Comparison of ENCODE assay signal across 8 mouse cellular contexts in the genomic region with DNA sequence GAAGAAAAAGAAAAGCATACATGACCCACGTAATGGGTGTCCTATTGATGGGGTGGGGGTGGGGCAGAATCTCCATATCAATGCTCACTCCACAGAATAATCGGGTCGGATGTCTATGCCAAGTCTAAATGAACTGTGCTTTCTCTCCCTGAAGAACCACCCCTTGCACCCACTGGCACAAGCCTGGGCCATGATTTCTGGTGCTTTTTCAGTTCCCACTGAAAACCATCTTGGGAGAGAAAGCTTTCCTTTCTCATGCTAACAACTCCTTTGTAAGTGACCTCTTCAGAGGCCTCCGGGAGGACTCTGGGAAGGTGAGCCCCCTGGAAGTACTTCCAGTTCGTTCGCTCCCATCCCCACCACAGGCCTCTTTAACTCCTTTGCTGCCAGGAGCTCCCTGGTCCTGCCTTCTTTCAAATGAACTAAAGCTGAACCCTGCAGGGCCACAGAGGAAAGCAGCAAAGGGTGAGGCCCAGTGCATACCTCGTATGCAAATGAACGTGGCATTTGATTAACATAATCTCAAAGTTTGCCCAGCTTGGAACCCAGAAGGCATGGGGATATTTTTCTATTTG.
DNase-seq lines count a peak whose midpoint lies in the region; ATAC-seq lines count a peak whose summit lies in the region.
"Had no signal": no experiment of that assay in that cellular context is flagged by ENCODE, and none has a peak within 500 bp of the region (broad histone marks: within the 10 kb centered on the region; RNA-seq: fewer than 3 reads in every experiment).

No protein-coding gene starts in this region.

- H3K27ac ChIP-seq in embryonic facial prominence, embryonic 15.5 days (replicated peaks), result peak overlapping the region; percentile 82
- peak overlapping the region; percentile 62 for H3K27ac ChIP-seq in limb, embryonic 11.5 days (replicated peaks; ENCODE audit: low read depth, low read length)
- peak overlapping the region; percentile 89 for H3K27ac ChIP-seq in stomach, embryonic 16.5 days (ENCODE audit: low read length)
- H3K27ac ChIP-seq: macrophage had no signal

- no peaks in the 10 kb centered on the region for H3K27me3 ChIP-seq in embryonic facial prominence, embryonic 15.5 days
- H3K27me3 ChIP-seq in limb, embryonic 11.5 days (ENCODE audit: control insufficient read depth, insufficient read depth, low read length), result no peaks in the 10 kb centered on the region
- H3K27me3 ChIP-seq in stomach, embryonic 16.5 days (ENCODE audit: control insufficient read depth, insufficient read depth, low read length), result no peaks in the 10 kb centered on the region

- H3K4me1 ChIP-seq in embryonic facial prominence, embryonic 15.5 days, result peaks cover 70% of the 10 kb centered on the region
- H3K4me1 ChIP-seq in limb, embryonic 11.5 days (ENCODE audit: control insufficient read depth, insufficient read depth, low read length), result peaks cover 69% of the 10 kb centered on the region
- H3K4me1 ChIP-seq in stomach, embryonic 16.5 days (ENCODE audit: control insufficient read depth, insufficient read depth, low read length), result peaks cover 59% of the 10 kb centered on the region

- no peak overlapping the region for H3K4me3 ChIP-seq in embryonic facial prominence, embryonic 15.5 days (replicated peaks)
- H3K4me3 ChIP-seq in limb, embryonic 11.5 days (ENCODE audit: low read depth, low read length), result no peak overlapping the region
- H3K4me3 ChIP-seq in stomach, embryonic 16.5 days (replicated peaks; ENCODE audit: low read length), result no peak overlapping the region

- peak; percentile 73 for DNase-seq in retina, postnatal 1 day
- no peak for DNase-seq in retina, embryonic 14.5 days (ENCODE audit: low spot score)
- no peak for DNase-seq in limb, embryonic 11.5 days (ENCODE audit: low spot score)
- no peak for DNase-seq in natural killer cell, adult 2 months (ENCODE audit: low spot score in 2 of 2)
- no peak for DNase-seq in cerebellum, adult 11 months

- no peaks in the 10 kb centered on the region for H3K36me3 ChIP-seq in embryonic facial prominence, embryonic 15.5 days
- no peaks in the 10 kb centered on the region; the same call in 1 of the 2 replicates for H3K36me3 ChIP-seq in limb, embryonic 11.5 days (ENCODE audit: control insufficient read depth, insufficient read depth, low read length)
- no peaks in the 10 kb centered on the region for H3K36me3 ChIP-seq in stomach, embryonic 16.5 days (ENCODE audit: control insufficient read depth, insufficient read depth, low read length)

- WGBS in embryonic facial prominence, embryonic 15.5 days, result 16% methylated on average over 8 of the region's 8 CpGs
- 6% methylated on average over 8 of the region's 8 CpGs for WGBS in limb, embryonic 11.5 days
- 12% methylated on average over 8 of the region's 8 CpGs for WGBS in stomach, embryonic 16.5 days

- H3K9me3 ChIP-seq in embryonic facial prominence, embryonic 15.5 days (replicated peaks), result no peaks in the 10 kb centered on the region
- H3K9me3 ChIP-seq in limb, embryonic 11.5 days (ENCODE audit: control insufficient read depth, low read length), result no peaks in the 10 kb centered on the region
- H3K9me3 ChIP-seq in stomach, embryonic 16.5 days (replicated peaks; ENCODE audit: control insufficient read depth, low read length), result no peaks in the 10 kb centered on the region

- no peak overlapping the region; the same call in 1 of the 2 replicates for H3K9ac ChIP-seq in embryonic facial prominence, embryonic 15.5 days
- peak overlapping the region; percentile 40; the same call in 1 of the 2 replicates for H3K9ac ChIP-seq in limb, embryonic 11.5 days (ENCODE audit: low read length)
- H3K9ac ChIP-seq in stomach, embryonic 16.5 days (ENCODE audit: low read length), result peak overlapping the region; percentile 47; the same call in 1 of the 2 replicates

- ATAC-seq in embryonic facial prominence, embryonic 15.5 days (ENCODE audit: insufficient number of reproducible peaks, low FRiP score, low TSS enrichment, low read depth), result no peak
- ATAC-seq in limb, embryonic 11.5 days (ENCODE audit: insufficient number of reproducible peaks, low FRiP score, low TSS enrichment, low read depth), result no peak
- ATAC-seq in stomach, embryonic 16.5 days (ENCODE audit: insufficient read depth, low FRiP score), result no peak

- H3K4me2 ChIP-seq in embryonic facial prominence, embryonic 15.5 days (replicated peaks), result 0 out of 2 replicates have a peak overlapping the region, but pooled peaks have one; percentile 4
- H3K4me2 ChIP-seq in limb, embryonic 11.5 days (ENCODE audit: low read depth, severe bottlenecking), result no peak overlapping the region; the same call in 1 of the 2 replicates
- peak overlapping the region; percentile 25 for H3K4me2 ChIP-seq in stomach, embryonic 16.5 days (ENCODE audit: low read depth, low read length)
